Mouse (Mus musculus): ENCODE data around the gene Arhgap6.

The Arhgap6 gene

GRCm38 (mm10) chrX:168977776-168978175, 182.9 kb downstream of the Arhgap6 start:
- in situ Hi-C loops (cut with MseI, MboI) = no loop called here

DNA sequence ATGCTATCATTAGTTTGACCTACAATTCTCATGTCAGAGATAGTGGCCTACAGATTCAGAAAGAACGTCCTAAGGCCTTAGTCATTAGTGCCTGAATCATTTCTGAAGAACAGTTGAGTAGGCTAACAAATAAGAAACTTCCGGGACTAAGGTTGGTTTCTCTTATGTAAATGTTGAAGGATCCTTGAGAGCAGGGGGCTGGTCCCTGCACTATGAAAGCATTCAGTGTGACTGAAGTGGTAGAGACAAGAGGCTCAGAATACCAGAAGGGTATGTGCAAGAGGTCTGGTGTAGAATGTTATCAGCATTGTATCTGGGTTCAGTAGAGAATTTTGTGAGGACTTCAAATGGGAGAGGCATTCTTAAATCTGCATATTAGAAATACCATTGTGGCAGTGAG, 185.5 kb downstream of the Arhgap6 start:
- in situ Hi-C loops (cut with MseI, MboI) = no loop called here

- in situ Hi-C loops (cut with MseI, MboI) = no loop called here
Measured at GRCm38 (mm10) chrX:169007066-169007465, 212.2 kb downstream of the Arhgap6 start.

GRCm38 (mm10) chrX:169012701-169013100, 217.8 kb downstream of the Arhgap6 start:
- in situ Hi-C loops (cut with MseI, MboI) = no loop called here

DNA sequence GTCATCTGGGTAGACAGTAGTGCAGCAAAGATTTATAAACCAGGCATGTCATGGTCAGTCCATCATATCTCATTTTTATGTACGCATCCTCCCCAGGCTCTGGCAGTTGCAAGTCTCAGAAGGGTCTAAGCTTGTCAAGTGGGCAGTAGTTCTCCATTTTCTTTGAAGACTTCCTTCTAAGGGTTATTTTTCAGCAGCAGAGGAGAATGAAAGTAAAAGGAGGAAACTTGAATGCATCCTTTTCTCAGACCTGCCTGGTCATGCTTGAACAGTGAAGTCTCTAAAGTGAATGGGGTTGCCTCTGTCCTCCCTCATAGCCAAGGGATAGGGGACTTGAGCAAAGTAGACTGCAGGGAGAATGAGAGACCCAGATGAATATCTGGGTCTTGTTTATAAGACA, 239.5 kb downstream of the Arhgap6 start:
- in situ Hi-C loops (cut with MseI, MboI) = no loop called here

DNA sequence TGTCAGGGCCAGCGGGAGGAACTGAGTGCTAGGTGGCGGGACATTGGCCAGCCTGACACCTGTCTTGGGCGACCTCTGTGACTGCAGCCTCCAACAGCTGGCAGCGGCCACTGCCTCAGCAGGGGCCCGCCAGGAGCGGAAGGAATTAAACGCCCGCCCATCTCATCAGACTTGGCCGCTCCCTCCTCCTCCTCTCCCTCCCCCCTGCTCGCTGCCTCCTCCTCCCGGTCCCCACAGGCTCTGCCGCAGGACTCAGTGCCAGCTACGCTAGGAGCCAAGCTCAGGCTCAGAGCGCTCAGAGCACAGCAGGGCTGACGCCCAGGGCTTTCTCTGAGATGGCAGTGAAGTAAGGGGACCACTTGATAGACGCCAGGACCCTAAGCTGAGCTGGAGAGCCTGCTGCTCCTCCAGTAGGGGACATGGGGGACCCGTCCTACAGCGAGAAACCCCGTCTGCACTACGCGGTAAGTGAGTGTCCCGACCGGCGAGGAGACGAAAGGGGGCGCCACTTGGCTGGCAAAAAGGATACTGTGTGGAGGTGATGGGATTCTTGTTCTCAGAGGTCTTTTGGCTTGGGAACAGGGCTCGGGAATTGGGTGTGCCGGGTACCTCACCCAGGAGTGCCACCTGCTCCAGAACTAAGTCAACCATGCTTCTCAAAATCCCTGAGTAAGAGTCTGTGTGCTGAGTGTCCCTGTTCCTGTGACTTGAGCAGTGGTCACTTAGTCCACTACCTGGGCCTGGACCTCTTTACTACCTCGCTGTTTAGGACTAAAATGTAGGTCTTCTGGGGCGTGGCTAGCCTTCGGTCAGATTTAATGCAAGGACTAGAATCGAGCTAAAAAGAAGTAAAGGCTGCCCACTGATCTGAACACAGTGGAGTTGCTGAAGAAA, 241.8 kb downstream of the Arhgap6 start:
- in situ Hi-C loops (cut with MseI, MboI) = no loop called here

GRCm38 (mm10) chrX:169037401-169037800, 242.5 kb downstream of the Arhgap6 start:
- in situ Hi-C loops (cut with MseI, MboI) = no loop called here

DNA sequence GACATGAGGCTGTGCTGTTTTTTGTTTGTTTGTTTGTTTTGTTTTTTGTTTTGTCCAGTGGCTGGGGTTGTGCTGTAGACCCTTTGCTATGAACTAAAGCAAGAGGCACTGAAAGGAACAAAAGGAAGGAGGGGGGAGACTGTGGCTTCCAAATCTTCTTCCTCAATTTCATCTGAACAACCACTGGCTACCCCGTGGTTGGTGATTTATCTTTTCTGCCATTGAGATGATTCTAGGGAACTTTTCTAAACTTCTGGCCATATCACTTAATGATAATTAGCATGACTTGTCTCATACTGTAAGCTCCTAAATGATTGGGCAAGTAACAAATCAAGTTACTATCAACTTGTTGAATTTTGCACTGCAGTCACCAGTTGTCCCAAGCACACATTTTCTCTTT, 249.0 kb downstream of the Arhgap6 start:
- in situ Hi-C loops (cut with MseI, MboI) = no loop called here

- in situ Hi-C loops (cut with MseI, MboI) = no loop called here
Measured at GRCm38 (mm10) chrX:169047595-169047994, 252.7 kb downstream of the Arhgap6 start.

- in situ Hi-C loops (cut with MseI, MboI) = no loop called here
Measured at GRCm38 (mm10) chrX:169049550-169049949, 254.7 kb downstream of the Arhgap6 start.

- in situ Hi-C loops (cut with MseI, MboI) = no loop called here
Measured at GRCm38 (mm10) chrX:169053907-169054476, 259.1 kb downstream of the Arhgap6 start.

- in situ Hi-C loops (cut with MseI, MboI) = no loop called here
Measured at GRCm38 (mm10) chrX:169062555-169062954, 267.7 kb downstream of the Arhgap6 start.

DNA sequence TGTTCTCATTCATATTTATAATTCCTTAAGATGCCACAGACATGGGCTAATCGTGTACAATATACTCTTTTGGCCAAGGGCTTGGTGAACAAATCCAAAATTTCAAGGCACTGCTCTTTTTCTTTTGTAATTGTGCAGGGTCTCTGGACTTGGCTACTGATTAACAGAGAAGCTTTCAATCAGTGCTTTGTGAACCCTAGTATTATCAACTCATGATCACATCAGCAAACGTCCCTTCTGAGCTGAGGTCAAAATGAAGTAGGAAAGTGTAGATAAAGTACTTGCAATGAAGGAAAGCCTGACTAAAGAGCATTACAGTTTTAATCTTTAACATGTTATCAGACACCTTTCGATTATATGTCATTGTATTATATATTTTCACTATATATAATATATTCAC, 270.4 kb downstream of the Arhgap6 start:
- in situ Hi-C loops (cut with MseI, MboI) = no loop called here

DNA sequence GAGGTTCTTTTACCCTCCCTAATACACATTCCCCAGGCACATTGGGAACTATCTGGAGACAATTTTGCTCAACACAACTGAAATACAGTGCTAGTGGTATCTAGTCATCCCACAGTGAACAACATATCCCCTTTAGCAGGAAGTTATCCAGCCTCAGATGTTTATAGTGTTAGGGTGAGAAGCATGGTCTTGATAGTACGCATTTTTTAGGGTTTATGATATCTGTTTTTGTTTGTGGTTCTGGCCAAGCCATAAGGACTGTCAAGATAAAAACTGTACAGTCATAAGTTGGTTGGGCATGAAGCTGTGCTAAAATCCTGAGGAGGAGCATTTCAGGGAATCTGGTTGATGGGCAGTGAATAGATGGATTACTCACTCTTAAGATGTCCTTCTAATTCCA, 271.0 kb downstream of the Arhgap6 start:
- in situ Hi-C loops (cut with MseI, MboI) = no loop called here

DNA sequence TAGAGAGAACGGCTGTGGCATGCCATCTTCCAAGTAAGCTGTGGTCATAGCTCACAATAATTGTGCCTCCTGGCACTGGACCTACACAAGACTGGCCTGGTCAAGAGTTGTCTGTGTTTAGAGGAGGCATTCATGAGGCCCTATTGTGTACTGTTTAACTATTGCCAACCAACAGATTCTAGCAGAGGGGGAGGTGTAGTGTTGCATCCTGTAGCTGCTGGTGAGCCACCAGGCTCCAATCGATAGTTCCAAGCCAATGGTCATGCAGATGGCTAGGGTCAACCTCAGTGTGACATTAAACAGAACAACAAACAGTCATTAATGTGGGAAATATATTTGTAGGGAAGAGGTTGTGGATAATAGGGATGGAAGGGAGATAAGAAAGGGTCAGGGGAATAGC, 280.1 kb downstream of the Arhgap6 start:
- in situ Hi-C loops (cut with MseI, MboI) = no loop called here

GRCm38 (mm10) chrX:169081609-169082008, 286.7 kb downstream of the Arhgap6 start:
- in situ Hi-C loops (cut with MseI, MboI) = no loop called here

DNA sequence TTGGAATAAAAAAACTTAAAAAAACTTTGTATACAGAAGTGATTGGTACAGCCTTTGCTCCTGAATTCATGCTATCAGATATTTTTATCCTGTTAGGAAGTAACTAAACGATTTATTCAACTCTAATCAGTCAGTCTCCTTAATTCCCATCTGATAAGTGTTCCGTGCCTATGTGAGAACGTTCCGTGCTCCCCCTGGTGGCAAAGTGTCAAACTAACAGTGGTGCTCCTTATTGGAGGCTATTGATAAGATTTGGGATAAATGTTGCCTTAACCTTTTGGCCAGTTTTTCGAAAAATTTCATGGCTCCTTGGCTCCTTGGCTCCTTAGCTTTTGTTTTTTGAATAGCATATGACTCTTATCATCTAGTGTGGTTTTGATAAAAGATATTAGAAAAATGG, 291.0 kb downstream of the Arhgap6 start:
- in situ Hi-C loops (cut with MseI, MboI) = no loop called here

DNA sequence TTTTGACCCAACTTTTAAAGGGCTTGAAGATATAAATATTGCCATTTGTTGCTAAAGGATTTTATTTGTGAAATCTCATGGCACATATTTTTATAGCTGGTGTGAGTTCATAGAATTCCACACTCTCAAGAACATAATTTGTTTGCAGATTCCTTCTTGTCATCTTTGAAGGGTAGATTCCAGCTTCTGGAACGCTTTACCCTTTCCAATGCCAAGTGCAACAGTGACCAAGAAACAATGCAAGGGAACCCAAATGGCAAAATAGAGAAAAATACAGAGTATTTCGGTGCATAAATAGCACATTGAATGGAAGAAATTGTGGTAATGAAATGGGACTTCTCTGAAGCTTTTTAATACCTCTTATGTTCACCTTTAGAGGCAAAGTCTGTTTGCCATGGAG, 294.3 kb downstream of the Arhgap6 start:
- in situ Hi-C loops (cut with MseI, MboI) = no loop called here

GRCm38 (mm10) chrX:169094601-169095000, 299.7 kb downstream of the Arhgap6 start:
- in situ Hi-C loops (cut with MseI, MboI) = no loop called here

DNA sequence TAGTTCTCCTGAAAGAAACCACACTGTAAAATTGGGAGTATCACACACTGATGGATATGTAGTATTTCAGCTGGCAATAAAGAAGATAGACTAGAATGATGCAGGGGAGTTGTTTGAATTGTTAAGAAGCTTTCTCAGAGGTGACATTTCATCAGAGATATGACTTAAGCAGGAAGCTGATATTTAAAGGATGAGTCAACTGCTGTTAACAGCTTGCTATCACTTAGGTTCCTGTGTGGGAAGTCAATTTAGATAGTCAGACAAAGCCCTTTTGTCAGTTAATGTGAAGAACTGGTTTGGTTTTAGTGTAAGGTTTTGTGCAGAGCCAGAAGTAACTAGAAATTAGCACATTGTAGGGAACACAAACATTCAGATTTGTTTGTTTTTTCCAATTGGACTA, 300.7 kb downstream of the Arhgap6 start:
- in situ Hi-C loops (cut with MseI, MboI) = no loop called here

GRCm38 (mm10) chrX:169102665-169103064, 307.8 kb downstream of the Arhgap6 start:
- in situ Hi-C loops (cut with MseI, MboI) = no loop called here

DNA sequence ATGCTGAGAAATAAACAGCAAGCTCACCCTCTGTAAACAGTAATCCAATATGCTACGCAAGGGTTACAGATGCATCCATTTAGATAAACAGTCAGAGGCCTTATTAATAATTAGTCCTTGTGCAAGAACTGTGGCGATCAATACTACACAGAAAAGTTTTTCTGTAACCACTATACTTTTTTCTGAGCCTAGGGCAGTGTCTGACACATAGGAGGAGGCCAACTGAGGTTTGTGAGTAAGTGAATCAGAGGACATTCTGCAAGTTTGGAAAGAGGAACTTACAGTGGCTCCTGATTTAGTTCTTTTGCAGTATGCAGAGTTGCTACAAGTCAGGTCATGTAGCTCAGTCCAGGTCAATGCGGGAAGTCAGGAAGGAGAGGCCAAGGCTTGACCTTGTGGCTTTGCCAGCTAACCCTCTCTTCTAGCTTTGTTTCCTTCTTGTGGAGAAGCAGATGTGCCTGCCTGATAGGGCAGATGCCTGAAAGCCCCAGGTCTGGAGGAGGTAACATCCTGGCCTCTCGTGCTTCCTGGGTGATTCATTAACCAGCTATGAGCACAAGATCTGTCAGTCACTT, 311.2 kb downstream of the Arhgap6 start:
- in situ Hi-C loops (cut with MseI, MboI) = no loop called here

DNA sequence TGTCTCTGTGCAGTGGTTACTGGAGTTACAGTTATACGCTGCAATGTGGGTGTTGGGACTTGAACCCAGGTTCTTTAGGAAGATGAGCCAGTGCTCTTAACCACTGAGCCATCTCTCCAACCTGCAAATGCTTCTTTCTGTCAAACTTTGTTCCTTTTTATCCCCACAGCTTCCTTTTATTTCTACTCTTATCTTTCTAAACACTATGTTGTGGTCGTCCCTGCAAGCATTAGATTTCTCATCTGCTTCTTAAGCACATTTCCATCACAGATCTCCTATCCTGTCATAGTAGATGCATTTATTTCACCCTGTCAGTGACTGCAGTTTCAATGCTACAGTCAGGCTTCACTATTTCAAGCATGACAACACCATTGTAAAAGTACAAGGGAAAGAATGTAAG, 312.5 kb downstream of the Arhgap6 start:
- in situ Hi-C loops (cut with MseI, MboI) = no loop called here
